Mouse (Mus musculus) brown adipose tissue, adult 24 weeks (tissue): ENCODE measurements around the gene Pemt. TPM values are rescaled to one million over a fixed set of nuclear protein-coding genes. Genes with fewer than 3 reads are reported as not detected.

Experiments
- H3K27ac ChIP-seq: fragments of 200-500 bp; replicated peaks from 2 replicates; pipeline ENCODE4 v1.5.1; 2012; ENCODE audit warnings: low read depth, mild to moderate bottlenecking, low read length
- H3K4me1 ChIP-seq: fragments of 200-500 bp; 2 replicates; pipeline ENCODE4 v1.6.1; 2012; ENCODE audit warnings: low read length, mixed read lengths; ENCODE audit not compliant: control insufficient read depth, insufficient read depth, insufficient read length
- H3K4me3 ChIP-seq: fragments of 200-500 bp; 2 replicates; pipeline ENCODE4 v1.5.1; 2012; ENCODE audit warnings: low read depth, mild to moderate bottlenecking, low read length, moderate library complexity; ENCODE audit not compliant: insufficient read depth
- polyA plus RNA-seq: library from polyadenylated mRNA; stranded (reverse); fragments of >200 nt; gene quantifications from 2 replicates; pipeline ENCODE4 v1.2.4, GENCODE M21; 2012; ENCODE audit not compliant: missing spikeins, insufficient read depth, insufficient read length

The Pemt gene
- polyA plus RNA-seq, 1 experiment = 29.6 TPM

DNA sequence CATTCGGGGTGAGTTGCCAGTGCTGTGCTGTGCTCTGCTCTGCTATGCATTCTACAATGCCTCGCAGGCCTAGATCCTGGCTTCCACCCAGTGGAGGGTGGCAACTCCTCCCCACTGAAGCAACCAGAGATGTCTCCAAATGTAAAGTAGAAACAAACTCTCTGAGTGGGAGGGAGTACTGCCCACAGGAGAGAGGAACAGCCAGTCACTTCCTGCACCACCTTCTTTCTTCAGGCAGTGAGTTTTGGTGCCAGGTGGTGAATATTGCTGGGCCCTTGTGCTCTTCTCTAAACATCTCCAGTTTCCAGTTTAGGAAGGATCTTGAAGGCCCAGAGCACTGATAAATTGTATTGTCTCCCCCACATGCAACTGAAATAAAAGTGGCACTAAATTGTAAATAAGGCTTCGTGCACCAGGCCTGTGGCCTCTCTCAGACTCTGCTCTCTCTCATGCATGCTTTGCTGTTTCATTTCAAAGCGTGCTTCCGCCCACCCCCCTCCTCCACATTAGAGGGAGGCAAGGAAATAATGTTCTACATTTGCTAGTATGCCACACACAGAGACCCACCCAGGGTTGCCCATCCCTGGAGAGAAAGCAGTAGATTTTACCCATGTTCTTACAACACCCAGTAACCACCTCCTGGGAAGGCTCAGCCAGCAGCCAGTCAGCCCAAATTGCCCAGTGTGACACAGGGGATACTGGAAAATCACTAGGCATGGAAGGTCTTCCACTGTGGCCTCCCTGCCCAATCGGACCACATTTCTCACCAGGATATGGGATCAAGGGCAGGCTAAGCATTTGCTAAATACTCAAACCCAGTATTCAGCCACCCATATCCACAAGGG, 13.5 kb downstream of the Pemt start:
- Histone ChIP-seq H3K27ac (peak overlapping the region; percentile 90), H3K4me1 (peaks cover 46% of the 10 kb centered on the region), H3K4me3 (no peak overlapping the region)

DNA sequence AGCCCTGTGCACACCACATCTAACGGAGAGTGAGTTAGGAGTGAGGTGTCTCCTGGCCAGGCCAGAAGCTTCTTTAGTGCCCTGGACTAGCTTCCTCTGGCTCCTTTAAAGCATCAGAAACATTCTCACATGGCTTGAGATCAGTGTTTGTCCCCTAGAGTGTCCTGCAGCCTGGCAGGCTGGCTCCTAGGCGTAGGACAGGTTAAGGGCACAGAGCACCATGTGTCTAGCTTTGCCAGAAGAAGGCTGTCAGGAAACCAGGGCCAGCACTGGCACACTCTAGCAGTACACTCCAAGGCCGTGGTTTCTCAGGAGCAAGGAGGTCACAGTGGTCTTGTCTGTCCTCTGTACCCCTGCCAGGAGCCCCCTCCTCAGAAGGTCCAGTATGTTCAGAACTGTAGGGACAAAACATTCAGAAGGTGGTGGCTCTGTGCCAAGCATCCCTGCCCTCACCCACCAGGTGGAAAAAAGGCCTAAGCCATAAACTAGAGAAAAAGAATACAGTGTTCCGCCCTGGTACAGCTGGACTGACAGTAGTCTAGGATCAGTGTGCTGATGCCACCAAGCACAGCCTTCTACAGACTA, 15.4 kb downstream of the Pemt start:
- H3K27ac ChIP-seq = peak overlapping the region; percentile 72

DNA sequence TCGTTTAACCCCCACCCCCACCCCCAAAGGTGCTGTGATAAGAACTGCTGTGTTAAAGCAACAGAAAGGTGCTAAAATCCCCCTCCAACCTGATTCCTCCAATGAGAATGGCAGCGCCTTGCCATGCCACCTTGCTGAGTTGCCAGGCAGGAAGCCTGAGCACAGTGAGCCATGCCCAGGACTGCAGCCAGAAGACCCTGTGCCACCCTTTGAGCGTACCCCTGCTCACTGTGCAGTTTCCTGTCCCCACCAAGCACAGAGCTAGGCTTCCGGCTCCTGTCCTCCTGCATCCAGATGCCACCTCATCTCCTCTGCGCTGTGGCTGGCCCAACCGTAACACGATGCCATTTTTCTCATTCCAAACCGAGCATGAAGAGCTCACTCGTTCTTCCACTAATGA, 16.3 kb downstream of the Pemt start:
- H3K4me3 ChIP-seq = no peak overlapping the region
- H3K27ac ChIP-seq = peak overlapping the region; percentile 49
- H3K4me1 ChIP-seq = peaks cover 36% of the 10 kb centered on the region

More for the DNA sequence above, 15.4 kb downstream of the Pemt start:
- Histone ChIP-seq H3K4me3 (no peak overlapping the region), H3K4me1 (peaks cover 42% of the 10 kb centered on the region)

DNA sequence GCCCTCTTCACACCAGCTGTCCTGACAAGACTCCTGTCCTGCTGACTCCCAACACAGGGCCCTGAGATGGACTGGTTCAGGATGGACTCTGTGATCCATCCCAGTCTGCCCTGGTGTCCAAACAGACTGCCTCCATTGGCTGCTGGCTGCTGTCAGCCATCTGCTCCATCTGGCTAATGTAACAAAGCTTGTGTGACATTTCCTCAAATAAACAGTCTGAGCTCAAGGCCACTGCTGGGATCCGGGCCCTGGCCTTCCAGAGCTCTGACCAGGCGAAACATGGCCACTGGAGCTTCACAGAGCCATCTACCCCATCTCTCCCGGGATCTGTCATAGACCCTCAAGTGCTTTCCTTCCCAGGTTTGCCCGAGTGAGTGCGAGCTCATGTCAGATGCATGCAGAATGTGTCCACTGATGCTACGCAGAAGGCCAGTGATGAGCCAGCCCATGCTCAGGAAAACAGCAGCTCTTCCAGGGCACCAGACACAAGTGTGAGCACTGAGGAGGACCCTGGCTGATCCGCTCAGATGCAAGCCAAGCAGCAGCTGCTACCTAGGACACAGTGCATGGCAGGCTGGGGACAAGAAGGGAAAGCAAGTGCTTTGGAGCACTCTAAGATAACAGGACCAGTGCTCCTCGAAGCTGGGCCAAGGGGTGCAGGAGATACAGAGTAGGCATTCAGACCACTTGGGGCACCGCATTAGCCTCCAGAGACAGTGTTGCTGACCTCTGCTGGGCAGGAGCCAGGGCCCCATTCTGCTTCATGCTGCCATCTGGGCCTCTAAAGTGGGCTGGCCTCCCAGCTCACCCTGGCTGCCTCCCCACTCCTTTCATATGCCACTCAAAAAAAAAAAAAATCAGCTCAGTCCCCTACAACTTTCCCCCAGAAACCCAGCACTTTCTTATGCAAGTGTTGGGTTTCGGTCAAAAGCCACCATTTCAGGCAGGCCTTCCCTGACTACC, 18.1 kb downstream of the Pemt start:
- Histone ChIP-seq H3K4me1 (peaks cover 24% of the 10 kb centered on the region), H3K4me3 (no peak overlapping the region), H3K27ac (peak overlapping the region; percentile 98)

DNA sequence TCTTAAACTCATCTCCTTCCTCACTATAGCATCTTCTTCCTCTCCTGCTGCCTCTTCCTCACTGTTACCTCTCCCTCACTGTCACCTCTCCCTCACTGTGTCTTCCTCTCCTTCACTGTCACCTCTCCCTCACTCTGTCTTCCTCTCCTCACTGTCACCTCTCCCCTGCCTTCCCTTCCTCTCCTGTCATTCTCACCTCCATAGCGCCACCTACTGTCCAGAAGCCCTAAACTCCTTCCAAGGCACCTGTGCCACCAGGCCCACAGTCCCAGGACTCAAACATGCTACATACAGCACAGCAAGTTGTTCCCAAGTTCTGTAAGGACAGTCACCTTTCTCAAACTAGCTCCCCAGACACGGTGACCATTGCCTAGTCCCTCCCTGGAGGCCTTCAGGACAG, 19.0 kb downstream of the Pemt start:
- Histone ChIP-seq H3K4me3 (no peak overlapping the region), H3K4me1 (peaks cover 18% of the 10 kb centered on the region), H3K27ac (peak overlapping the region; percentile 32)

DNA sequence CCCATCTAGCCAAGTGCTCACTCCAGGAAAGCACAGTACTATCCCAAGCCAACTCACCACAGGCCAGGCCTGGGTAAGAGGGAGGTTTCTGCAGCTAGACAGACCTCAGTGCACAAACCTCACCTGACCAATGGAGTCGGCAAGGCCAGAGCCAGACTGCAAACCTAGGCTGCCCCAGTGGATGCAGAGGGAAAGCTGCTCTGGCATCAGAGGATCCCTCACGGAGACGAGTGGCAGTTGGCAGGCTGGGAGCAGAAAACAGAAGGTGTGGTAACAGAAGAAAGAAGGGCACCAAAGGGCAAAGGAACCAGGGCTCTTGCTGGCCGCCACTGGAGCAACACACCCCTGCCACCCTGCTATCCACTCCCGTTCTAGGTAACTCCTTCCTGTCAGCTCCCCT, 20.1 kb downstream of the Pemt start:
- no peak overlapping the region for H3K4me3 ChIP-seq
- H3K4me1 ChIP-seq = peaks cover 7% of the 10 kb centered on the region
- H3K27ac ChIP-seq = no peak overlapping the region

DNA sequence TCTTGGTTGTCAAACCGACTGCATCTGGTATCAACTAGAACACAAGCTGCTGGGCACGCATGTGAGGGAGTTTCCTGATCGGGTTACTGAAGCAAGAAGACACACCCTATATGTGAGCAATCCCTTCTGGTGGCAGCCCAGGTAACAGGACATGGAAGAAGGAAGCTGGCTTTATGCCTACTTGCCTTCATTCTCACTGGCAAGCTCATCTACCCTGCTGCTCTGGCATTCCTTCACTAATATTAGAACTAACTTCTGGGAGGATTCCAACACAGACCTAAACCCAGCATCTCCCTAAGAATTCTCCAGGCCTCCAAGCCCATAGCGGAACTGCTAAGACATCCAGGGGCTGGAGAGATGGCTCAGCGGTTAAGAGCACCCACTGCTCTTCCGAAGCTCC, 25.1 kb downstream of the Pemt start:
- no peak overlapping the region for H3K4me3 ChIP-seq
- H3K27ac ChIP-seq = no peak overlapping the region
- H3K4me1 ChIP-seq = no peaks in the 10 kb centered on the region

DNA sequence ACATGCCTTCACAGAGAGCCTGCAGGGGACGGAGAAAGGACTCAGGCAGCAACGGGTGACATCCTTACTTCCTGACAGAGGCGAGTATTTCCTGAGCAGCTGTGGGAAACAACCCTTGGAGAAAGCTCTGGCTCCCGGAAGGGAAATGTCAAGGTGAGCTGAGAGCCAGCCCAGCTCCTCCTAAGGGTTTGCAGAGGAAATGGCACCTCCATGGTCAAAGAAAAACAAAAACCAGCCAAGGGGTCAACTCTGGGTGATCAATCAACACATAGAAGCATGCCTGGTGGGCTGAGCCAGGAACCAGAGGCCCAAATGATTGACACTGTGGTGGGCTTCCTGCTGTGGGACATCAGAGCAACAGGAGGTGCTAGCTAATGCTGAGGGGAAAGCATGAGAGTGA, 29.6 kb downstream of the Pemt start:
- Histone ChIP-seq H3K4me1 (no peaks in the 10 kb centered on the region), H3K27ac (no peak overlapping the region)

DNA sequence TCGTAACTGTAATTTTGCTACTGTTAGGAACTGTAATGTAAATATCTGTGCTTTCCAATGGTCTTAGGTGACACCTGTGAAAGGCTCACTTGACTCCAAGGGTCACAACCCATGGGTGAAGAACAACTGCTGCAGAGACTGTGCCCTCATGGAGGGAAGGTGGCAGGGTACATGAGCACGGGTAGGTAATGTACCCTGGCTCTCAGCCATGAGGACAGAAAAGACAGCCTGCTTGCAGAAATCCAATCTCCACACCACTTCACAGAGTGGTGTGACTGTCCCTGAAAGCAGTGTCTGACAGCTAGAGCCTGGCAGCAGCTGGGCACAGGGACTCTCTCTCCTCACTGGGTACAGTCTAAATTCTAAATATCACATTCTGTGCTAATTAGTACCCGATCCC, 34.8 kb downstream of the Pemt start:
- Histone ChIP-seq H3K4me3 (no peak overlapping the region), H3K4me1 (no peaks in the 10 kb centered on the region), H3K27ac (no peak overlapping the region)

More for the DNA sequence above, 29.6 kb downstream of the Pemt start:
- no peak overlapping the region for H3K4me3 ChIP-seq

DNA sequence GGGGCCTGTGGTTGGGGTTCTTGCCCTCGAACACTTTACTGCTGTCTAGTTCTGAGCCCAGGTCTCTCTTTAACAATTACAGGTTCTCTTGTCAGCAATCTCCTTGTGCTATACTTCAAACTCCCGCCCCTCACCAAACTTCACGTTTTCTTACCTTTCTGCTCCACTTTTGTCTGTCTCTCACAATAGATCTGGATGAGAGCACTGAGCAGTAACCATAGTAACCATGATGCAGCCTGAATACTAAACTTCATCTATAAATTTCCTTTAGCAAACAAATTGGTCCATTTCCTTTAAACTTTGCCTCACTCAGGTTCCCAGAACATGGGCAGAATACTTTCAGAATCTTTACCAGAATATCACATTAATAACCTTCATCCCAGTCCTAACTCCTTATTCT, 36.8 kb downstream of the Pemt start:
- Histone ChIP-seq H3K4me1 (no peaks in the 10 kb centered on the region), H3K27ac (no peak overlapping the region), H3K4me3 (no peak overlapping the region)

DNA sequence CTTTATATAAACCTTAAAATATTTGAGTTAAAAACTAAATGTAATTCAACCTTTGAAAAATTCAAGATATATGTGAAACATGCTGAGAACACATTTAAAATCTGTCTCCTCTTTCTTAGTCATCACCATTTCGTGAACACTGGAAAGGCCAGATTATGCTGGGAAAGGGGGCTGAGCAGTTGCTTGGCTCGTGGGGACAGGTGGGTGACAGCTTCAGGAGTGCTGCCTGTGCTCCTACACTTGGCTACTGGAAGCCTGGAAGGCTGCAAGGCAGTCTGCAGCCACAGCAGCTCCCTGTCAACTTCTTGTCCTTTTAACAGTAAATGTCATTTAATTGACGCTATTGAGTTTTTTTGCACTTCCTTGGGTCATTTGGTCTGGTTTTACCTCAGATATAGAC, 40.4 kb downstream of the Pemt start:
- H3K27ac ChIP-seq = no peak overlapping the region
- H3K4me3 ChIP-seq = no peak overlapping the region
- H3K4me1 ChIP-seq = no peaks in the 10 kb centered on the region

DNA sequence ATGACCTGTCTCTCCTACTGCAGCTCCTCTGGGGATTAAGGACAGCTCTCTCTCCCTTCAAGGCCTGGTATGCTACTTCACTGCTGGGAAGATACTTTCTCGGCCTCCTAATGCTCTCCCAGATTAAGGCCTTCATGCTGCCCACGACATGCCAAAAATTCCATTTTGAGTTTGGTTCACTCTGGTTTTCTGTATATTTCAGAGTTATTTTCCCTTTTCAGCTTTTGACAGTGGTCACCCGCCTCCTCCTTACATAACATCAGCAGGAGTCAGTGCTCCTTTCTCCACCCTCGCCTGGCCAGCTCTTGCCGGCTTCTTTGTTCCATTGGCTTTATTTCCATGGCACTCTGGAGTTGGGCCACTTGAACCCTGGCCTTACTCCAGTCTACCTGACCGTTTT, 41.6 kb downstream of the Pemt start:
- Histone ChIP-seq H3K27ac (no peak overlapping the region), H3K4me1 (no peaks in the 10 kb centered on the region), H3K4me3 (no peak overlapping the region)

DNA sequence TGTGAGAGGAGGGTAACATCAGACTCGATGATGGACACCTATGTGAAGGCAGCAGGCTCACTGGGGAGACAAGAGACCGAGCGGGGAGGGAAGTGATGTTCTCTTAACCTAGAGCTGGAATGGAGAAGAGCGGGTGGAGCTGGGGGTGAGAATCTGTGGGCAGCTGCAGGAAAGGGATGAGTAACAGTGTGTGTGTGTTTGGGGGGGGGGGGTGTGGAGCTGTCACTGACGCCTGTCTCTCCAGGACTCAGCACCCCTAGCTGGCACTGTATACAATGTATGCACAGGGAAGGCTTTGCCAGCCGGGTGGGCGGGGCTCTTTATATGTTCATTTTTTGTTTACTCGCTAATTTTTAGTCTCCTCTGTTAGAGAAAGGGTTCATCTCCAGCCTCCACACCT, 42.5 kb downstream of the Pemt start:
- Histone ChIP-seq H3K4me1 (no peaks in the 10 kb centered on the region), H3K27ac (no peak overlapping the region), H3K4me3 (no peak overlapping the region)

DNA sequence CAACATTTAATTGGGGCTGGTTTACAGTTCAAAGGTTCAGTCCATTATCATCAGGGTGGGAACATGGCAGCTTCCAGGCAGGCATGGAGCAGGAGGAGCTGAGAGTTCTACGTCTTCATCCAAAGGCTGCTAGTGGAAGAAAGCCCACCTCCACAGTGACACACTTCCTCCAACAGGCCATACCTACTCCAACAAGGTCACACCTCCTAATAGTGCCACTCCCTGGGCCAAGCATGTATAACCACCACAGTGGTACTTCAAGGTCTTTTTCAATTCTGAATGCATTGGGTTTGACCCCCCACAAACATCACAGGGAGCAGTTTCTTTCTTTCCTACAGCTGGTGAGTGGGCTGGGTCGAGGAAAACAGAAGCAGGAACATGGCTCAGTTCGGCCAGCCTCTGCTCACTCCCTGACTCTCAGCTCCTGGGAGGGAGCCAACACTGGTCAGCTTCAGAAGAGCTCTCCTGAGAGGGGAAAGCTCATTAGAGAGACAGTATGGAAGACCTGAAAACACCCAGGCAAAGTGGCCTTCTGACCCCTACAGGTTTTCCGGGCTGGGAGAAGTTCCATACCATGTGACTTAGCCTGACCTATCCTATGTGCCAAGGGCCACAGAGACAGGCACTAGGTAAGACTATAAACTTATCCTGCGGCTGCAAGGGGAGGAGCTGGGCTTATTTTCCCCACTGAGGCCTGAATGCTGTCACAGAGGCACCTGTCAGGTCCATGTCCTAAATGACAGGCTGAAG, 44.9 kb downstream of the Pemt start:
- no peaks in the 10 kb centered on the region for H3K4me1 ChIP-seq
- H3K4me3 ChIP-seq = no peak overlapping the region
- H3K27ac ChIP-seq = no peak overlapping the region

DNA sequence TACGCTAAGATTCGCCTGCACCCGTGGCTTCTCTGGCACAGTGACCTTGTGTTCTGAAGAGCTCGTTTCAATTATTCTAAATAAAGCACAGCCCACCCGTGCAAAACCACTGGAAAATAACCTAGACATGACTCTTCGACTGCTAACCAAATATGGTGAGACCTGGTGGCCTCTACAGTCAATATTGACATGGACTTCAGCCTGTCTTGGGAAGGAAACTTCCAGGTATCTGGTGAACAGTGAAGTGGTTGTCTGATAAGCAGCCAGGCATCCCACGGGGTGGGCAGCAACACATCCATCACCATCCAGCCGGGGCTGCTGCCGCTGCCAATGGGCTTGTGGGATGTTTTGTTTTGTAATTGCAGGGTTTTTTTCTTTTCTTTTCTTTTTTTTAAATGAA, 52.0 kb downstream of the Pemt start:
- Histone ChIP-seq H3K4me1 (no peaks in the 10 kb centered on the region), H3K27ac (no peak overlapping the region), H3K4me3 (no peak overlapping the region)
